Mouse (Mus musculus): ENCODE measurements around the gene Csf2. TPM values are rescaled to one million over a fixed set of nuclear protein-coding genes. Genes with fewer than 3 reads are reported as not detected.

The Csf2 gene
- polyA plus RNA-seq, 1 experiment from 2014 or later = 1.2 TPM

Other genes starting within 250 kb of the Csf2 start
- 0.63 and 0.69 TPM in 2 replicates for gene Slc22a4, start 221.6 kb downstream of the Csf2 start, polyA plus RNA-seq (2015; fragmentation: Nextera tagmentation; extraction: Ambion mirVana)
- 12.6 and 15.6 TPM in 2 replicates for gene Pdlim4, start 180.7 kb downstream of the Csf2 start, polyA plus RNA-seq (2015; fragmentation: Nextera tagmentation; extraction: Ambion mirVana)
- gene P4ha2, start 149.6 kb downstream of the Csf2 start, polyA plus RNA-seq (2015; fragmentation: Nextera tagmentation; extraction: Ambion mirVana) = 41.4 and 47.4 TPM in 2 replicates
- gene Il3, start 17.6 kb upstream of the Csf2 start, polyA plus RNA-seq (2015; fragmentation: Nextera tagmentation; extraction: Ambion mirVana) = not detected in 2 replicates
- 0.25 and 0.68 TPM in 2 replicates for gene Acsl6, start 54.1 kb upstream of the Csf2 start, polyA plus RNA-seq (2015; fragmentation: Nextera tagmentation; extraction: Ambion mirVana)
- gene Meikin, start 121.0 kb upstream of the Csf2 start, polyA plus RNA-seq (2015; fragmentation: Nextera tagmentation; extraction: Ambion mirVana) = not detected in 2 replicates
- gene Fnip1, start 188.5 kb upstream of the Csf2 start, polyA plus RNA-seq (2015; fragmentation: Nextera tagmentation; extraction: Ambion mirVana) = 10.1 and 10.3 TPM in 2 replicates